Mouse (Mus musculus): ENCODE measurements around the gene Hspa8. TPM values are rescaled to one million over a fixed set of nuclear protein-coding genes. Genes with fewer than 3 reads are reported as not detected.
"Not testable (repeated sequence)": the region's sequence is repeated elsewhere in the genome, so short reads cannot be mapped to it uniquely, and the experiment has no call there.

The Hspa8 gene
- polyA plus RNA-seq, 1 experiment from 2014 or later, result 3,140 TPM

DNA sequence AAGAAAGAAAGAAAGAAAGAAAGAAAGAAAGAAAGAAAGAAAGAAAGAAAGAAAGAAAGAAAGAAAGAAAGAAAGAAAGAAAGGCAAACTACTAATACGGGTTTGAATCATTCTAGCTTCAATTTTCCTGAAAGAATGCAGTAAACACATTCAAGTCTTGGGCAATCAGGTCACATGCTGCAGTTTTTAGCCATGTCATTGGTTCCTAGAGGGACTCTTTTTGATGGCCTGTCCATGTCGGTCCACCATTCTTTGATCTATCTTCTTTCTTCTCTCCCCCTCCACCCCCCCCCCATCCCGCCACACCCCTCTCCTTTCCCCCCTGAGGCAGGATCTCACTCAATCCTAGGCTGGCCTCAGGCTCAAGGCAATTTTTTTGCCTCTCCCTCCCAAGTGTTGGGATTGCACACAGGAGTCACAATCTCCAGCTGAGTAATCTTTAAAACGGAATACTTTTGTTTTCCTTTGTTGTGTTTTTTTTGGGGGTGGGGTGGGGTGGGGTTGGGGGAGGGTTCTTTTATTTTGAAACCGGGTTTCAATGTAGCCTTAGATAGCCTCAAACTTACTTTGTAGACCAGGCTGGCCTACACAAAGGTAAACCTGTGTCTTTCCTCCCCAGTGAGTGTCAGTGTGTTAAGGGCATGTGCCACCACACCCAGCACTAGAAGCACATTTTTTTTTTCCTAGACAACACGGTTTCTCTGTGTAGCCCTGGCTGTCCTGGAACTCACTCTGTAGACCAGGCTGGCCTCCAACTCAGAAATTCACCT lies 8.7 kb upstream of the Hspa8 start:
- Histone ChIP-seq H3K4me3 (no peak overlapping the region), H3K36me3 (no peaks in the 10 kb centered on the region), H3K9ac (no peak overlapping the region), H3K27ac (replicated peaks) (no peak overlapping the region), H3K9me3 (no peaks in the 10 kb centered on the region), H3K4me1 (replicated peaks) (no peaks in the 10 kb centered on the region), H3K27me3 (no peaks in the 10 kb centered on the region), H3K4me2 (no peak overlapping the region)
- no peak for ATAC-seq (ENCODE audit: low FRiP score, low read depth)
- 72% methylated on average over 6 of the region's 6 CpGs for WGBS

DNA sequence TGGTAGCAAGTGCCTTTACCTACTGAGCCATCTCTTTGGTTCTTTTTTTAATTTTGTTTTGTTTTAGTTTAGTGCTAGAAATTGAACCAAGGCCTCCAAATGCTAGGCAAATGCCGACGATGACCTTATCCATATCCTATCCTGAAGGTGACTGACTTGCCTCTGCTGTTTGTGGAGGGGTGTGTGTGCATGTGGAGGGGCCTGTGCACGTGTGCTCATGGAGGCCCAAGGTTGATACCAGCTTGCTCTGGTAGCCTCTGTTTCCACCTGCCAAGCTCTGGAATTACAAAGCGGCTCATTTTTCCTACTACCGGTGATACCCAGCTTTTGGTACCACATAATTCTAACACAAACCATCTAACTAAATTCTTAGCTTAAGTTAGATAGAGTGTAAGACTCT lies 7.2 kb upstream of the Hspa8 start:
- Histone ChIP-seq H3K27me3 (no peaks in the 10 kb centered on the region), H3K36me3 (no peaks in the 10 kb centered on the region), H3K27ac (replicated peaks) (no peak overlapping the region), H3K4me2 (no peak overlapping the region), H3K9ac (no peak overlapping the region), H3K9me3 (no peaks in the 10 kb centered on the region), H3K4me3 (no peak overlapping the region), H3K4me1 (replicated peaks) (no peaks in the 10 kb centered on the region)
- ATAC-seq (ENCODE audit: low FRiP score, low read depth), result no peak
- 95% methylated on average over 5 of the region's 5 CpGs for WGBS

GRCm38 (mm10) chr9:40794251-40794650 lies 6.5 kb upstream of the Hspa8 start:
- WGBS, result 25% methylated on average over 5 of the region's 5 CpGs
- Histone ChIP-seq H3K4me1 (replicated peaks) (peaks cover 3% of the 10 kb centered on the region; the same call in 1 of the 2 replicates), H3K27me3 (no peaks in the 10 kb centered on the region), H3K4me3 (no peak overlapping the region), H3K4me2 (no peak overlapping the region), H3K27ac (replicated peaks) (no peak overlapping the region), H3K9ac (no peak overlapping the region), H3K9me3 (no peaks in the 10 kb centered on the region), H3K36me3 (no peaks in the 10 kb centered on the region)
- no peak for ATAC-seq (ENCODE audit: low FRiP score, low read depth)

GRCm38 (mm10) chr9:40794926-40795325 lies 5.9 kb upstream of the Hspa8 start:
- no peak overlapping the region for H3K9ac ChIP-seq
- ATAC-seq (ENCODE audit: low FRiP score, low read depth), result no peak
- WGBS, result 77% methylated on average over 5 of the region's 5 CpGs
- H3K4me3 ChIP-seq, result no peak overlapping the region
- H3K4me2 ChIP-seq, result no peak overlapping the region
- no peaks in the 10 kb centered on the region for H3K9me3 ChIP-seq
- H3K4me1 ChIP-seq (replicated peaks), result peaks cover 5% of the 10 kb centered on the region; the same call in 1 of the 2 replicates
- H3K27me3 ChIP-seq, result no peaks in the 10 kb centered on the region
- H3K36me3 ChIP-seq, result no peaks in the 10 kb centered on the region
- no peak overlapping the region for H3K27ac ChIP-seq (replicated peaks)

DNA sequence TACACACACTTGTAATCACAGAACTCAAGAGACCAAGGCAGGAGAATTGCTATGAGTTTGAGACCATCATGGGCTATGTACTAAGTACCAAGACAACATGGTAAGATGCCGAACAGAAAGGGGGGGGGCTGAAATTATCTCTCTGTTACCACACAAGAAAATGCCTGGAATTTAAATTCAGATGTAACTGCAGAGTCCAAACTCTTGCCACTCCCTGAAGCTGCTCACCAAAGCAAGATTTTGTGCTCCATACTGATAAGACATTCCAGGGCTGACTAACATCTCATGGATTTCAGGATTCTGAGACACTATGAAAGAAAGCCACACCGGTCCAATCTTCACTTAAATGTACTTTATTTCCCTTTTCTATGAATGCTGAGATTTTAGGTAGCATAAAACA lies 5.2 kb upstream of the Hspa8 start:
- Histone ChIP-seq H3K9me3 (no peaks in the 10 kb centered on the region), H3K4me3 (no peak overlapping the region), H3K9ac (no peak overlapping the region), H3K4me1 (replicated peaks) (peaks cover 7% of the 10 kb centered on the region; the same call in 1 of the 2 replicates), H3K4me2 (no peak overlapping the region), H3K36me3 (no peaks in the 10 kb centered on the region), H3K27me3 (no peaks in the 10 kb centered on the region), H3K27ac (replicated peaks) (no peak overlapping the region)
- ATAC-seq (ENCODE audit: low FRiP score, low read depth), result no peak
- WGBS, result 85% methylated on average over 2 of the region's 2 CpGs

DNA sequence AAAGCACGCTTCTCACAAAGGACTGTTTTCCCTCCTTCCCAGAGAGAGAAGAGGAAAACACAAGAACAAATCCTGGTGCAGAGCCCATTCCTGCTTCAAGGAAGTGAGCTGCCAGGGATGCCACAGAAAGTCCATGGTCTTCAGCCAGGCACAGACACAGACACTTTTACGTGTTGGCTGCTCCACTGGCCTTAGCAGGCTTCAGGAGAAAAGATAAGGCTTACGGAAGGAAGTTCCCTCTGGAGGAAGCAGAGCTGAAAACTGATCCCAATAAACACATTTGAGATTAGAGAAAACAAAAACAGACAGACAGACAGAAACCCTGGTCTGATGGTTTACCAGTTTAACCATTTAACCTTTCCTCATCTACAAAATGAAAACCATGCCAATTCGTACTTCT lies 4.7 kb upstream of the Hspa8 start:
- no peak overlapping the region for H3K4me3 ChIP-seq
- 76% methylated on average over 4 of the region's 4 CpGs for WGBS
- H3K36me3 ChIP-seq, result no peaks in the 10 kb centered on the region
- no peaks in the 10 kb centered on the region for H3K9me3 ChIP-seq
- H3K27me3 ChIP-seq, result no peaks in the 10 kb centered on the region
- no peak overlapping the region for H3K9ac ChIP-seq
- peaks cover 7% of the 10 kb centered on the region; the same call in 1 of the 2 replicates for H3K4me1 ChIP-seq (replicated peaks)
- H3K27ac ChIP-seq (replicated peaks), result no peak overlapping the region
- no peak overlapping the region for H3K4me2 ChIP-seq
- ATAC-seq (ENCODE audit: low FRiP score, low read depth), result no peak

DNA sequence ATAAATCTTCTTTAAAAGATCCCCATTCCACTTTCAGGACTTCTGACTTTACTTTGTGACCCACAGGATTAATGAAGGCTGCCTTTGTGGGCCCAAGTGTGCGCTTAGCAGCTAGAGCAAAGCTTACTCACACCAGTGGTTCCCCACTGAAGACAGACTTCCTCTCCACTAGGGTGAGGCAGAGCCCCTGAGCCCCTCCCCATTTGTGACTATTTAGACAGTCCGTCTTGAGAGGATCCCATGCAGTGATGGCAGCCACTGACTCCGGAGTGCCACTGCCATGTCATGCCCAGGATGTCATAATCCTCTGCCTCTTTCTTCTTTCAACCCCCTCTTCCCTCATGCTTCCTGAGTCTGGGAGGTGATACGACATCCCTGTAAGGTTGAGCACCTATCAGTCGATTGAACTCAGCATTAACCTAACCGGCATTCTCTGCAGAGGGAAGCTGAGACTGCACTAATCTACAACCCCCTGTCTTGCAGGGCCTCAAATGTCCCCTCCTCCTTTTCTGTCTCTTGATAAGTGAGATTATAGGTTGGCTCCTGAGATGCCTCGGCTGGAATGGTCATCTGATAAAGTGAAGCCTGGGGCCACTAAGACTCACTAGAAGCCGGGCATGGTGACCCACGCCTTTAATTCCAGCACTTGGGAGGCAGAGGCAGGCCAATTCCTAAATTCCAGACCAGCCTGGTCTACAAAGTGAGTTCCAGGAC lies 2.4 kb upstream of the Hspa8 start:
- WGBS, result 81% methylated on average over 9 of the region's 9 CpGs
- peaks cover 1% of the 10 kb centered on the region for H3K36me3 ChIP-seq
- H3K27ac ChIP-seq (replicated peaks), result no peak overlapping the region
- no peak overlapping the region for H3K9ac ChIP-seq
- no peak overlapping the region for H3K4me2 ChIP-seq
- H3K4me3 ChIP-seq, result no peak overlapping the region
- H3K4me1 ChIP-seq (replicated peaks), result peaks cover 12% of the 10 kb centered on the region
- no peaks in the 10 kb centered on the region for H3K27me3 ChIP-seq
- no peaks in the 10 kb centered on the region for H3K9me3 ChIP-seq
- no peak for ATAC-seq (ENCODE audit: low FRiP score, low read depth)

DNA sequence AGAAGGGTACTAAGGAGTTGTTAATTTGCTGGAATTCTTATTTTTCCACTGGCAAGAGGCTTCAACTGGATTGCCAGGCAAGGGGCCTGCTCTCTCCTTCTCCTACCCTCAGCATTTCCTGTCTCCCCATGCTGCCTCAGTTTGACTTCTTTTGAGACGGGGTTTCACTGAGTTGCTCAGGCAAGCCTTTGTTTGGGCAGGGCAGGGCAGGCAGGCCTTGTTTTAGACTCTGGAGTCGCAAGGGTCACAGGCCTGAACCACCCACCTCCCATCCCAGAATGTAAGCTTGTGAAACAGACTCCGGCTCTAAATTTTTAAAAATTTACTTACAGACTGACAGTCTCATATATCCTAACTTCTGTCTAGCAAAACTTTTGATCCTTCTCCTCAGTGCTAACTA lies 1.7 kb upstream of the Hspa8 start:
- 38% methylated on average over 3 of the region's 3 CpGs for WGBS

DNA sequence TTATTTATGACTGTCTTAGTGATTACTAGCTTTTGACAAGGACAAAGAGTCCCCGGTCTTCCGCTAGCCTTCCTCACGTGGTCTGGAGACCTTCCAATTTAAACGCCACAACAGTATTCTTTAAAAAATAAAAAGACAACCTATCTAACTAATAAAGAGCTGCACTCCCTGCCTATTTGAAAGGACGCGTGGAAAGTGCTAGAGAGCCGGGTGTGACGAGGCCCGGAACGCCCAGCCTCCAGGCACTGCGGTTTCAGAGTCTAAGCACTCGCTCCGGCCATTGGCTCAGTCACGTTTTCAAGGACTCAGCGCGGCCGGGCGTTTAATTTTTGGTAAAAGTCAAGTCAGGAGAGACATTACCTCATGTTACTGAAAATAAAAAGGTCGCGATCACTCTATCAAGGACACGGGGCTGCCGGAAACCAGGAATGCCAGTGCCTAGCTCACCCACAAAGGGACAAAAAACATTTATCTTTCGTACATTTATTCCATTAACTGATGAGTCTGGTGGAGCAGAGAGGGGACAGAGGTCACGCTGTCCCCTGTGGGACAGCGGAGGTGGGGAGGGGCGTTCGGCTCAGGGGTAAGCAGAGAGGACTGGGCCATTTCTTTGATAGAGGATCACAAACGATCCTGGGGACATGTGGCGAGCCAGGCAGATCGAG lies 815 bp upstream of the Hspa8 start:
- ATAC-seq (ENCODE audit: low FRiP score, low read depth), result peak; percentile 33
- under 1% methylated on average over 30 of the region's 30 CpGs for WGBS
- no peaks in the 10 kb centered on the region for H3K9me3 ChIP-seq

More for the DNA sequence above, 1.7 kb upstream of the Hspa8 start:
- peaks cover 19% of the 10 kb centered on the region for H3K4me1 ChIP-seq (replicated peaks)
- H3K9me3 ChIP-seq, result no peaks in the 10 kb centered on the region
- peak overlapping the region; percentile 79; the same call in 1 of the 2 replicates for H3K4me2 ChIP-seq
- H3K36me3 ChIP-seq, result peaks cover 8% of the 10 kb centered on the region
- peak overlapping the region; percentile 100 for H3K27ac ChIP-seq (replicated peaks)
- no peaks in the 10 kb centered on the region for H3K27me3 ChIP-seq
- peak overlapping the region; percentile 82; the same call in 1 of the 2 replicates for H3K9ac ChIP-seq
- no peak for ATAC-seq (ENCODE audit: low FRiP score, low read depth)
- H3K4me3 ChIP-seq, result no peak overlapping the region

DNA sequence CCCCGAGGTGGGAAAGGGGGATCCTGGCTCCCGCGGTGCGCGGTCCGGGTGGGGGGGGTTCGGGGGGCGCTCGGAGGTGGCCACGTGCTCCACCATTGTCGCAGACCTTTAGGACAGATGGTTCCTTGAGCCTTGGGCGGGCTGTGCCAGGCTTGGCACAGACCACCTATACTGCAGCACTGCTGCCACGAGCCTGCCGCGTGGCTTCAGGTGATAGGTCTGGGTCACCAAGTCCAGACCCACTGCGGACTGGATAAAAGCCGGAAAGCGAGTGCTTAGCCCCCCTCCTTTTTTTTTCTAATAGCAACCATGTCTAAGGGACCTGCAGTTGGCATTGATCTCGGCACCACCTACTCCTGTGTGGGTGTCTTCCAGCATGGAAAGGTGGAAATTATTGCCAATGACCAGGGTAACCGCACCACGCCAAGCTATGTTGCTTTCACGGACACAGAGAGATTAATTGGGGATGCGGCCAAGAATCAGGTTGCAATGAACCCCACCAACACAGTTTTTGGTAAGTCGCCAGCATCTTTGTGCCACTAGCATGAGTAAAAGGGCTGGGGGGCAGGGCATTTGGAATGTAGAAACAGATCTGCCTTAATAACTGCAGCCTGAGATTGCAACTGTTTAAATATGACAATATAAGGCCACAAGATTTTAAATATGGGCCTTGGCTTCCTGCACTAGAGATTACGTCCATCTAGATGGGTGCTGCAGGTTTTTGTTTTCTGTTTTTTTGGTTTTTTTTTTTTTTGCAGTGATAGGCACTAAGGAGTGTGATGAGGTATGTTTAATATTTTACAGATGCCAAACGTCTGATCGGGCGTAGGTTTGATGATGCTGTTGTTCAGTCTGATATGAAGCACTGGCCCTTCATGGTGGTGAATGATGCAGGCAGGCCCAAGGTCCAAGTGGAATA lies 1.1 kb downstream of the Hspa8 start:
- Histone ChIP-seq H3K9ac (peak overlapping the region; percentile 99), H3K36me3 (peaks cover 29% of the 10 kb centered on the region), H3K27ac (replicated peaks) (peak overlapping the region; percentile 97), H3K4me1 (replicated peaks) (peaks cover 47% of the 10 kb centered on the region), H3K4me3 (peak overlapping the region; percentile 93), H3K4me2 (peak overlapping the region; percentile 59)
- ATAC-seq (ENCODE audit: low FRiP score, low read depth), result peak; percentile 5
- H3K27me3 ChIP-seq, H3K9me3 ChIP-seq: not testable (repeated sequence)
- WGBS, result under 1% methylated on average over 28 of the region's 28 CpGs

More for the DNA sequence above, 815 bp upstream of the Hspa8 start:
- Histone ChIP-seq H3K4me1 (replicated peaks) (peaks cover 28% of the 10 kb centered on the region), H3K36me3 (peaks cover 15% of the 10 kb centered on the region), H3K27ac (replicated peaks) (peak overlapping the region; percentile 100), H3K9ac (peak overlapping the region; percentile 82), H3K4me3 (peak overlapping the region; percentile 93), H3K27me3 (no peaks in the 10 kb centered on the region), H3K4me2 (peak overlapping the region; percentile 79)

DNA sequence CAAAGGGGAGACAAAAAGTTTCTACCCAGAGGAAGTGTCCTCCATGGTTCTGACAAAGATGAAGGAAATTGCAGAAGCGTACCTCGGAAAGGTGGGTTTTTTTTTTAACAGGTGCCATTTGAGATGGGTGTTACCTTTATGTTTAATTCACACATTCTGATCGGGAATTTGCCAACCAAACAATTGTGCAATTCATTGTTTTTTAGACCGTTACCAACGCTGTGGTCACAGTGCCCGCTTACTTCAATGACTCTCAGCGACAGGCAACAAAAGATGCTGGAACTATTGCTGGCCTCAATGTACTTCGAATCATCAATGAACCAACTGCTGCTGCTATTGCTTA lies 1.7 kb downstream of the Hspa8 start:
- H3K27me3 ChIP-seq; ATAC-seq (ENCODE audit: low FRiP score, low read depth); H3K27ac ChIP-seq (replicated peaks); H3K9me3 ChIP-seq: not testable (repeated sequence)
- peaks cover 29% of the 10 kb centered on the region for H3K36me3 ChIP-seq
- peak overlapping the region; percentile 59 for H3K4me2 ChIP-seq
- H3K4me3 ChIP-seq, result peak overlapping the region; percentile 93
- H3K9ac ChIP-seq, result peak overlapping the region; percentile 99
- peaks cover 53% of the 10 kb centered on the region for H3K4me1 ChIP-seq (replicated peaks)
- WGBS, result 2% methylated on average over 8 of the region's 8 CpGs

Measured in hindbrain, embryonic 15.5 days (tissue).